Mouse (Mus musculus) bone marrow macrophage, adult 2 months (primary cell): Measurements from ENCODE around the gene Sec11a.

Source experiments
- CTCF ChIP-seq: IDR thresholded peaks from 2 replicates; pipeline ENCODE4 v1.5.1; 2012; ENCODE audit warnings: low read depth, mild to moderate bottlenecking, low read length, moderate library complexity
- POLR2A ChIP-seq: IDR thresholded peaks from 2 replicates; pipeline ENCODE4 v1.6.1; 2012; ENCODE audit warnings: mild to moderate bottlenecking, low read depth, low read length, borderline replicate concordance

DNA sequence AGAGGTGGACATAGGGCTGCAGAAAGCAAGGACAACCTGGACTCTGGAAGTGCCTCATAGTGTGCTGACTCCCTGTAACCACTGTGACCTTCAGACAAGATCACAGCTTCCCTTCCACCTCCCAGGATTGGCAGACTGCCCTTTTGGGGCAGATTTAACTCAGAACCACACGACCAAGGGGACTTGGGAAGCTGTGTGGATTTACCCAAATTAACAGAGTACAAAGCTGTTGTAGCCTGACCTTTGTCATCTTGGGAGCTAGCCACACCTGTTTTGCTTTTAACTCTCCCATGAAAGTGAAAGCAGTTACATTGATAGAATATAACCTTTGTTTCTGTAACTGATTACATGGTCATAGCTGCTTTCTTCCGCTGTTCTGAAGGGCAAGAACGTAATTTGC, 23.3 kb upstream of the Sec11a start:
- TF ChIP-seq CTCF = no peak
- no peak for TF ChIP-seq POLR2A
